Mouse (Mus musculus) B cell, adult (primary cell): ENCODE measurements around the gene 1700017N19Rik. TPM values are rescaled to one million over a fixed set of nuclear protein-coding genes. Genes with fewer than 3 reads are reported as not detected.

Experiments used
- total RNA-seq: library from RNA; stranded (reverse); gene quantifications from 4 replicates; pipeline ENCODE4 v1.2.4, GENCODE M21; 2023; ENCODE audit not compliant: inconsistent age

1700017N19Rik gene
- not detected in 4 replicates for total RNA-seq

DNA sequence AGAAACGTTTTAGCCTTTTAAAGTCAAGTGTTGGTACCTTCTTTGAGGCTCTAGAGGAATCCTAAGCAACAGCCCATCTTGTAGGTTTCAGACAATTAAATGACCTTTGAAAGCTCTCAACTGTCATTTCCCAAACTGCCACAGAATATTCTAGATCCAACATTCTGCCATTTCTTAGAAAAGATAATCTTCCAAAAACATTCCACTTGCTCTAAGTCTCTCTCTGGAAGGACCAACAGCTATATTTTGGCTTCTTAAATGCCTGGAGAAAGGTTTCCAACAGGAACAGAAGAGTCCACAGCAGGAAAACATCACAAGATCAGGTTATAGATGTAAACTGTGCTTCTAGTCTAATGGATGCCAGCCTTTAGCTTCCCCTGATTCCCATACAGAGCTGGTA lies at the start of gene 1700017N19Rik, which contains the start of gene 4930430F08Rik:
1700017N19Rik (plus strand) TSS at position 162 of the 400 bp plus-strand sequence.
4930430F08Rik (minus strand) TSS at position 101 of the 400 bp plus-strand sequence.

Other genes with a start within 250 kb of the 1700017N19Rik start
- not detected in 4 replicates for gene Gm4302, start 249.6 kb upstream of the 1700017N19Rik start, total RNA-seq
- not detected in 4 replicates for gene Gm4303, start 244.5 kb upstream of the 1700017N19Rik start, total RNA-seq
- not detected in 4 replicates for gene Gm4305, start 239.4 kb upstream of the 1700017N19Rik start, total RNA-seq
- not detected in 4 replicates for gene Gm4307, start 229.1 kb upstream of the 1700017N19Rik start, total RNA-seq
- gene Gm4312, start 207.9 kb upstream of the 1700017N19Rik start, total RNA-seq: not detected in 4 replicates
- 1.4 to 2.5 TPM (median 1.7 TPM) in 4 replicates for gene Tmtc3, start 103.1 kb upstream of the 1700017N19Rik start, total RNA-seq
- gene Cep290, start 102.9 kb upstream of the 1700017N19Rik start, total RNA-seq: 2.9 to 4.9 TPM (median 3.2 TPM) in 4 replicates
- 3.3 to 8.0 TPM (median 4.8 TPM) in 4 replicates for gene 4930430F08Rik, start 61 bp upstream of the 1700017N19Rik start, total RNA-seq